Mouse (Mus musculus) mature B cell (primary cell): ENCODE data around the gene Zfp867.

Experiments
- in situ Hi-C: fragments of 300-500 bp; cut with MboI; formaldehyde crosslinking; loops from 2 replicates; pipeline ENCODE4 v1.14.3; 2019

The Zfp867 gene

GRCm38 (mm10) chr11:59458973-59459372 is 13.3 kb downstream of the Zfp867 start:
- in situ Hi-C loops, result no loop called here

GRCm38 (mm10) chr11:59456891-59457290 is 15.4 kb downstream of the Zfp867 start:
- in situ Hi-C loops, result no loop called here

GRCm38 (mm10) chr11:59456346-59456745 is 15.9 kb downstream of the Zfp867 start:
- in situ Hi-C loops, result no loop called here

- in situ Hi-C loops, result no loop called here
Measured at GRCm38 (mm10) chr11:59451086-59451485, 21.2 kb downstream of the Zfp867 start, which contains the start of gene Snap47. Gene Snap47, minus strand, starts transcription at chr11:59451186.

- in situ Hi-C loops, result no loop called here
Measured at GRCm38 (mm10) chr11:59450230-59450771, 22.0 kb downstream of the Zfp867 start.

- in situ Hi-C loops, result no loop called here
Measured at GRCm38 (mm10) chr11:59449741-59450229, 22.5 kb downstream of the Zfp867 start, which contains the start of gene Jmjd4. Gene Jmjd4, plus strand, starts transcription at chr11:59450045.

GRCm38 (mm10) chr11:59443102-59443501 is 29.2 kb downstream of the Zfp867 start:
- in situ Hi-C loops, result no loop called here

GRCm38 (mm10) chr11:59437954-59438353 is 34.3 kb downstream of the Zfp867 start:
- in situ Hi-C loops, result no loop called here

GRCm38 (mm10) chr11:59432261-59432660 is 40.0 kb downstream of the Zfp867 start:
- in situ Hi-C loops, result no loop called here

GRCm38 (mm10) chr11:59429959-59430358 is 42.3 kb downstream of the Zfp867 start:
- in situ Hi-C loops, result no loop called here

GRCm38 (mm10) chr11:59428057-59428660 is 44.1 kb downstream of the Zfp867 start:
- in situ Hi-C loops, result no loop called here

GRCm38 (mm10) chr11:59425671-59426101 is 46.6 kb downstream of the Zfp867 start:
- in situ Hi-C loops, result no loop called here

- in situ Hi-C loops, result no loop called here
Measured at GRCm38 (mm10) chr11:59423010-59423588, 49.2 kb downstream of the Zfp867 start.

GRCm38 (mm10) chr11:59421967-59422366 is 50.3 kb downstream of the Zfp867 start:
- in situ Hi-C loops, result no loop called here

- in situ Hi-C loops, result no loop called here
Measured at GRCm38 (mm10) chr11:59421436-59421835, 50.8 kb downstream of the Zfp867 start.

- in situ Hi-C loops, result no loop called here
Measured at GRCm38 (mm10) chr11:59418708-59419107, 53.6 kb downstream of the Zfp867 start.

- in situ Hi-C loops, result no loop called here
Measured at GRCm38 (mm10) chr11:59412999-59413863, 59.0 kb downstream of the Zfp867 start.

GRCm38 (mm10) chr11:59412058-59412457 is 60.2 kb downstream of the Zfp867 start:
- in situ Hi-C loops, result no loop called here
